8 mouse cellular contexts compared by ENCODE assay signal in the genomic region with DNA sequence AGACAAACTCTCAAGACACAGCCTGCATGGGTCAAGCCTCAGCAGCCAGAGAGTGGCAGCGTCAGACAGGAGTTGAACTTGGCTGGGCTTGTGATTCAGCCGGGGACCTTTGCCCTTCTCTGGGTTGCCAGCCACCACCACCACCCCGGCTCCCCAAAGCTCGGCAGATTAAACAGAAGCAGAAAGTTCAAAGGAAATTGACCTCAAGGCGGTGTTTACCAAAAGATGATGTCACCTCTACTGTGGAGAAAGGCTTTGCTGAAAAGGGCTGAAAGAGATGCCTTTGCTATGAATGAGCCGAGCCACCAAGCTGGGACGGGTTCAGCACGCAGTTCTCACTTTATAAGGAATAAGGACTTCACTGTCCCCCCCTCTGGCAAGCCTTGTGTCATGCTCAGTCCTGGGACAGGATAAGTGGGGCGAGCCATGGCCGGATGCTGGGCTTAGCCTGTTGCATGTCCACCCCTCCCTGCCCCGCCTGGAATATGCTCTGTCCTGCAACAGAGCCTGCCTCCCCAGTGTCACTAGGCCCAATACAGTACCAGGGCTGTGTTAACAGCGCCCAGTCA. TPM values are rescaled to one million over a fixed set of nuclear protein-coding genes. Genes with fewer than 3 reads are reported as not detected.
DNase-seq lines count a peak whose midpoint lies in the region; ATAC-seq and TF ChIP-seq lines count a peak whose summit lies in the region.

No protein-coding gene starts in this region.

- no peaks in the 10 kb centered on the region for H3K27me3 ChIP-seq in hindbrain, embryonic 11.5 days (ENCODE audit: control insufficient read depth, insufficient read depth, low read length)
- no peaks in the 10 kb centered on the region for H3K27me3 ChIP-seq in hindbrain, embryonic 12.5 days
- no peaks in the 10 kb centered on the region for H3K27me3 ChIP-seq in heart, adult 2 months (ENCODE audit: control insufficient read depth, insufficient read depth, low read length)
- H3K27me3 ChIP-seq in kidney, embryonic 14.5 days (ENCODE audit: control insufficient read depth, insufficient read depth, low read length): no peaks in the 10 kb centered on the region
- H3K27me3 ChIP-seq in lung, embryonic 16.5 days (ENCODE audit: control insufficient read depth, insufficient read depth, low read depth, low read length): no peaks in the 10 kb centered on the region

- H3K4me2 ChIP-seq in hindbrain, embryonic 11.5 days (replicated peaks; ENCODE audit: low read depth, low read length): no peak overlapping the region; the same call in 1 of the 2 replicates
- no peak overlapping the region for H3K4me2 ChIP-seq in hindbrain, embryonic 12.5 days (replicated peaks)
- no peak overlapping the region for H3K4me2 ChIP-seq in kidney, embryonic 14.5 days (replicated peaks; ENCODE audit: low read depth, low read length)
- no peak overlapping the region for H3K4me2 ChIP-seq in lung, embryonic 16.5 days (ENCODE audit: low read depth, low read length)

- no peaks in the 10 kb centered on the region for H3K4me1 ChIP-seq in hindbrain, embryonic 11.5 days (replicated peaks; ENCODE audit: control insufficient read depth, insufficient read depth, low read length)
- H3K4me1 ChIP-seq in hindbrain, embryonic 12.5 days: no peaks in the 10 kb centered on the region
- H3K4me1 ChIP-seq in heart, adult 2 months (ENCODE audit: control insufficient read depth, insufficient read depth, low read length): peaks cover 2% of the 10 kb centered on the region; the same call in 1 of the 2 replicates
- 0 out of 2 replicates have a peak, but pooled peaks cover 6% of the 10 kb centered on the region for H3K4me1 ChIP-seq in kidney, embryonic 14.5 days (ENCODE audit: control insufficient read depth, insufficient read depth, low read length)
- H3K4me1 ChIP-seq in lung, embryonic 16.5 days (replicated peaks; ENCODE audit: control insufficient read depth, insufficient read depth, low read length): peaks cover 17% of the 10 kb centered on the region

- 0 out of 2 replicates have a peak overlapping the region, but pooled peaks have one; percentile 11 for H3K9ac ChIP-seq in hindbrain, embryonic 11.5 days (ENCODE audit: low read depth, low read length)
- no peak overlapping the region for H3K9ac ChIP-seq in hindbrain, embryonic 12.5 days
- H3K9ac ChIP-seq in heart, adult 2 months (ENCODE audit: low read depth, low read length): no peak overlapping the region
- no peak overlapping the region for H3K9ac ChIP-seq in kidney, embryonic 14.5 days (ENCODE audit: low read depth, low read length)
- H3K9ac ChIP-seq in lung, embryonic 16.5 days (ENCODE audit: low read length): peak overlapping the region; percentile 47

- no peak for TF ChIP-seq EP300 in heart, adult 2 months (IDR thresholded peaks at IDR 0.05; ENCODE audit: insufficient read depth, low read depth, low read length)

- peak; percentile 22 for DNase-seq in hindbrain, embryonic 11.5 days (ENCODE audit: low spot score)
- DNase-seq in heart, adult 2 months: peak; percentile 55 to 60
- no peak for DNase-seq in frontal cortex, postnatal 14 days (ENCODE audit: low spot score in 2 of 2)

- TF ChIP-seq POLR2A in heart, adult 2 months (IDR thresholded peaks at IDR 0.05; ENCODE audit: insufficient read depth, low read depth, low read length): no peak

- ATAC-seq in hindbrain, embryonic 11.5 days (ENCODE audit: low FRiP score): no peak
- ATAC-seq in hindbrain, embryonic 12.5 days (ENCODE audit: low FRiP score): no peak
- 0 out of 2 replicates have a peak, but pooled peaks have one; percentile 25 for ATAC-seq in kidney, embryonic 14.5 days (ENCODE audit: low FRiP score, low TSS enrichment)
- peak; percentile 90 for ATAC-seq in lung, embryonic 16.5 days (ENCODE audit: low read depth)
- ATAC-seq in megakaryocyte progenitor cell, adult 5-6 weeks (replicated peaks; ENCODE audit: poor library complexity): no peak
- no peak for ATAC-seq in erythroid progenitor cell, adult 5-6 weeks (replicated peaks; ENCODE audit: low FRiP score, poor library complexity, severe bottlenecking)

- H3K9me3 ChIP-seq in hindbrain, embryonic 11.5 days (ENCODE audit: control insufficient read depth, low read length): no peaks in the 10 kb centered on the region
- H3K9me3 ChIP-seq in hindbrain, embryonic 12.5 days (replicated peaks): no peaks in the 10 kb centered on the region
- H3K9me3 ChIP-seq in kidney, embryonic 14.5 days (ENCODE audit: control insufficient read depth, low read length): no peaks in the 10 kb centered on the region
- no peaks in the 10 kb centered on the region for H3K9me3 ChIP-seq in lung, embryonic 16.5 days (ENCODE audit: control insufficient read depth, low read length)

- H3K27ac ChIP-seq in hindbrain, embryonic 11.5 days (ENCODE audit: low read depth, low read length): no peak overlapping the region
- no peak overlapping the region for H3K27ac ChIP-seq in hindbrain, embryonic 12.5 days
- H3K27ac ChIP-seq in heart, adult 2 months: no peak overlapping the region
- H3K27ac ChIP-seq in kidney, embryonic 14.5 days (ENCODE audit: low read depth, low read length): no peak overlapping the region
- H3K27ac ChIP-seq in lung, embryonic 16.5 days (ENCODE audit: low read length): peak overlapping the region; percentile 91

- TF ChIP-seq CTCF in heart, adult 2 months (IDR thresholded peaks at IDR 0.05): no peak

- no peak overlapping the region for H3K4me3 ChIP-seq in hindbrain, embryonic 11.5 days (ENCODE audit: low read depth, low read length)
- no peak overlapping the region for H3K4me3 ChIP-seq in hindbrain, embryonic 12.5 days
- H3K4me3 ChIP-seq in heart, adult 2 months: no peak overlapping the region
- no peak overlapping the region for H3K4me3 ChIP-seq in kidney, embryonic 14.5 days (ENCODE audit: low read length)
- H3K4me3 ChIP-seq in lung, embryonic 16.5 days (ENCODE audit: low read length): no peak overlapping the region

- no peaks in the 10 kb centered on the region for H3K79me2 ChIP-seq in heart, adult 2 months (replicated peaks; ENCODE audit: control insufficient read depth, insufficient read depth, low read length)

- no peaks in the 10 kb centered on the region for H3K36me3 ChIP-seq in hindbrain, embryonic 11.5 days (ENCODE audit: control insufficient read depth, insufficient read depth, low read length)
- no peaks in the 10 kb centered on the region for H3K36me3 ChIP-seq in hindbrain, embryonic 12.5 days
- H3K36me3 ChIP-seq in heart, adult 2 months (ENCODE audit: control insufficient read depth, insufficient read depth, low read length): no peaks in the 10 kb centered on the region
- H3K36me3 ChIP-seq in kidney, embryonic 14.5 days (ENCODE audit: control insufficient read depth, insufficient read depth, low read length): no peaks in the 10 kb centered on the region
- H3K36me3 ChIP-seq in lung, embryonic 16.5 days (ENCODE audit: control insufficient read depth, insufficient read depth, low read length): no peaks in the 10 kb centered on the region

- intact Hi-C loops in heart, adult 2 months (cut with DNase I): loop anchor here (1.0 kb wide), 1 partner anchor 101 kb away; no protein-coding TSS in a partner anchor

- WGBS in hindbrain, embryonic 11.5 days: 28% methylated on average over 12 of the region's 12 CpGs
- whole genome bisulfite sequencing in hindbrain, embryonic 12.5 days: 29% methylated on average over 12 of the region's 12 CpGs
- WGBS in heart, adult 2 months: 27% methylated on average over 12 of the region's 12 CpGs
- WGBS in kidney, embryonic 14.5 days: 34% methylated on average over 12 of the region's 12 CpGs
- 11% methylated on average over 12 of the region's 12 CpGs for WGBS in lung, embryonic 16.5 days

RNA-seq across cellular contexts. Expression of gene Iffo2, which starts 4.9 kb away (rescaled TPM):
- polyA plus RNA-seq in hindbrain, embryonic 11.5 days (2014; fragmentation: Nextera tagmentation; extraction: Ambion mirVana): 3.3 and 4.8 TPM in 2 replicates
- polyA plus RNA-seq in hindbrain, embryonic 12.5 days (2016; fragmentation: Nextera tagmentation; extraction: Ambion mirVana): 5.7 and 5.8 TPM in 2 replicates
- 1 to 10 TPM; 4.9 to 5.0 TPM for total RNA-seq in heart, adult 2 months (2021)
- 3.1 and 4.5 TPM in 2 replicates for polyA plus RNA-seq in heart, adult 2 months (2012; rRNA removed)
- 7.1 and 9.4 TPM in 2 replicates for polyA plus RNA-seq in kidney, embryonic 14.5 days (2014; fragmentation: Nextera tagmentation; extraction: Ambion mirVana)
- polyA plus RNA-seq in lung, embryonic 16.5 days (2015; fragmentation: Nextera tagmentation; extraction: Ambion mirVana): 2.9 and 3.7 TPM in 2 replicates
- 0.39 and 0.69 TPM in 2 replicates for total RNA-seq in megakaryocyte progenitor cell, adult 5-6 weeks (2015)
- total RNA-seq in megakaryocyte progenitor cell, adult 5-6 weeks (2017): 0.33 and 1.2 TPM in 2 replicates
- total RNA-seq in erythroid progenitor cell, adult 5-6 weeks (2015; ENCODE audit: low replicate concordance): not detected in 2 replicates
- total RNA-seq in erythroid progenitor cell, adult 5-6 weeks (2017; ENCODE audit: low replicate concordance): 0.39 TPM in 1 of 2 replicates, not detected in the other

Comparison
In these comparisons a context has a peak if more than half of its experiments do, and no peak if none do; other contexts are left out.
1. H3K9ac ChIP-seq: peak in hindbrain, embryonic 11.5 days (single experiment) and lung, embryonic 16.5 days (single experiment); none in hindbrain, embryonic 12.5 days (single experiment), heart, adult 2 months (single experiment) and kidney, embryonic 14.5 days (single experiment).
2. ATAC-seq: peak in kidney, embryonic 14.5 days (single experiment) and lung, embryonic 16.5 days (single experiment); none in hindbrain, embryonic 11.5 days (single experiment), hindbrain, embryonic 12.5 days (single experiment), megakaryocyte progenitor cell, adult 5-6 weeks (single experiment) and erythroid progenitor cell, adult 5-6 weeks (single experiment).
3. DNase-seq: peak in hindbrain, embryonic 11.5 days (single experiment) and heart, adult 2 months (2 of 2); none in frontal cortex, postnatal 14 days (0 of 2).